Mouse (Mus musculus) midbrain, embryonic 12.5 days (tissue): Measurements from ENCODE around the gene Pla2g1b. TPM values are rescaled to one million over a fixed set of nuclear protein-coding genes. Genes with fewer than 3 reads are reported as not detected.
A peak's percentile ranks its signal among the peaks of the same experiment; 100 is the strongest.
"Not testable (repeated sequence)": the region's sequence is repeated elsewhere in the genome, so short reads cannot be mapped to it uniquely, and the experiment has no call there.

Source experiments
- ATAC-seq: fragments of 200-750 bp; cut with Nextera tagmentation; 2 replicates; pipeline ENCODE4 v1.8.0; 2017; ENCODE audit warnings: low read depth, moderate TSS enrichment, moderate library complexity; ENCODE audit not compliant: low FRiP score
- H3K27ac ChIP-seq: fragments of 300-500 bp; sonication (generic); replicated peaks from 2 replicates; pipeline ENCODE4 v1.5.1; 2016; ENCODE audit warnings: mild to moderate bottlenecking
- H3K27me3 ChIP-seq: fragments of 300-500 bp; sonication (generic); 2 replicates; pipeline ENCODE4 v1.6.1; 2016; ENCODE audit warnings: mild to moderate bottlenecking
- H3K36me3 ChIP-seq: fragments of 300-500 bp; sonication (generic); 2 replicates; pipeline ENCODE4 v1.6.1; 2016
- H3K4me1 ChIP-seq: fragments of 300-500 bp; sonication (generic); 2 replicates; pipeline ENCODE4 v1.6.1; 2016
- H3K4me2 ChIP-seq: fragments of 300-500 bp; sonication (generic); replicated peaks from 2 replicates; pipeline ENCODE4 v1.6.1; 2016; ENCODE audit warnings: mild to moderate bottlenecking, moderate library complexity
- H3K4me3 ChIP-seq: fragments of 300-500 bp; sonication (generic); 2 replicates; pipeline ENCODE4 v1.5.1; 2016; ENCODE audit warnings: mild to moderate bottlenecking
- H3K9ac ChIP-seq: fragments of 300-500 bp; sonication (generic); replicated peaks from 2 replicates; pipeline ENCODE4 v1.6.1; 2016; ENCODE audit warnings: mild to moderate bottlenecking, moderate library complexity
- H3K9me3 ChIP-seq: fragments of 300-500 bp; sonication (generic); 2 replicates; pipeline ENCODE4 v1.6.1; 2016; ENCODE audit warnings: mild to moderate bottlenecking
- WGBS: fragments of 180-500 bp; shearing (Covaris S2); methylation state at CpG from one replicate; pipeline ENCODE4 v1.1.7; 2016; 5-methylcytosine and 5-hydroxymethylcytosine counted together
- polyA plus RNA-seq: library from polyadenylated mRNA; unstranded; fragments of >200 nt; fragmentation: Nextera tagmentation; extraction: Ambion mirVana; gene quantifications from 2 replicates; pipeline ENCODE4 v1.2.1, GENCODE M21; 2016

Gene Pla2g1b
- polyA plus RNA-seq, 1 experiment from 2014 or later = not detected

DNA sequence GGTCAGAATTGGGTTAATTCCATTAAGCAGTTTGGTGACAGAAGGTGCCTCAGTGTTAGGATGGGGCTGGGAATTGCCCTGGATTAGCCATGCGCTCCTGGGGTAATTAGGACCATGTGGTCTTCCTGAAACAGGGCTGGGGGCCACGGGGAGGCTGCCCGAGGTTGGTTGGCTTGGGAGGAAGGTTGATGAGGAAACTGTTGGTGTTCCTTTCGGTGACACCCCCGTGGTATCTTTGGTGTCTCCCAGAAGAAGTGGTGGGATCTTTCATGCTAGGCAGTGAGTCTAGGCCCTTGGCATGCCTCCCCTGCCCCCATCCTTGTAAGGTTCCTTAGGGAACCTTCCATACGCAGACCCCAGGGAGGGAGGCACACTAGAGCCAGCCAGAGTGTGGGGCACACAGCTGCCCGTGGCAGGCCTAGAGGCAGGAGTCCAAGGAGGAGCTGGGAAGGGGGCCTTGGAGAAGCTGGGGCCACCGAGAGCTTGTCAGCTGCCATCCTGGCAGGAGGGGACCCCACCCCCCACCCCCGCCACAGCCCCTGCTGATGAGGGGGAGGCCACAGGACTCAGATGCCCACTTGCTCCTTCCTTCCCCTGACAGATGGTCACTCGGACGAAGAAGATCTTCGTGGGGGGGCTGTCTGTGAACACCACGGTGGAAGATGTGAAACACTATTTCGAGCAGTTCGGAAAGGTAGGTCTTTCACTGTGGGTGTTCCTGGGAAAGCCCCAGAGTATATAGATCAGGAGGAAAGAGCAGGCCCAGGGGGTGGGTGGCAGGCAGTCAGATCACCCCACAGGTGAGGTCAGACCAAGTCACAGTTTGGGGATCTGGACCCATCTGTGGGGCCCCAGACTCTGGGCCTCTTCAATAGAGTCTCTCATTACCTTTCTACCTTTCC lies 31.0 kb upstream of the Pla2g1b start:
- H3K9me3 ChIP-seq = no peaks in the 10 kb centered on the region
- H3K27me3 ChIP-seq = no peaks in the 10 kb centered on the region
- WGBS = 5% methylated on average over 15 of the region's 15 CpGs
- peak overlapping the region; percentile 99 for H3K27ac ChIP-seq
- H3K36me3 ChIP-seq = peaks cover 59% of the 10 kb centered on the region
- peak overlapping the region; percentile 100 for H3K4me3 ChIP-seq
- peaks cover 77% of the 10 kb centered on the region for H3K4me1 ChIP-seq
- no peak for ATAC-seq
- peak overlapping the region; percentile 94 for H3K4me2 ChIP-seq
- peak overlapping the region; percentile 100 for H3K9ac ChIP-seq

DNA sequence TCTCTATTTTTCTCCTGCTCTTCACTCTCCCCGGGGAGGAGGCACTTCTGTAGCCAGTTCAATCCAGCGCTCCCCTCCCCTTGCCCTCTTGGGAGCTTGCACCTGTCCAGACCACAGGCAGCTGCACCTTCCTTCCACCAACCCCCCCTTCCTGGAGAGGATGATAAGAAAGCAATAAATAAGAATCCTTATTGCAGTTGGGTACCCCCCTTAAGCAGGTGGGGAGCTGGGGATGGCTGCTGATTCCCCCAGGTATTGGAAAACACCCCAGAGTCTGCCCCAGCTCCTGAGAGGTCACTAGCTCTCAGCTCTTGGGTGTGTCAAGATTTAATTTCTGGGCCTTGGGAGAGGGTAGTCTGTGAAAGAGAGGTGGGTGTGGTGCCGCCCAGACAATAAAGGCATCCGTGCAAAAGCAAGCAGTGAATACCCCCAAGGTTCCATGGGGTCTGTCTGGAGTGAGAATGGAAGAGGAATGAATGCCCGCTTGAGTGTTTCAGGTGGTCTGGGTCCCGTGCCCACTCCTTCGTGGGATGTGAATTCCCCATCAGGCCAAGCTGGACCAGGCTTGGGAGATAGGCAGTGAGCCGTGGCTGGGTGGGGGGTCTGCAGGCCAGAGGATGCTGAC lies 30.2 kb upstream of the Pla2g1b start:
- 5% methylated on average over 8 of the region's 8 CpGs for WGBS
- no peak for ATAC-seq
- Histone ChIP-seq H3K4me3 (peak overlapping the region; percentile 100), H3K9ac (peak overlapping the region; percentile 100), H3K9me3 (no peaks in the 10 kb centered on the region), H3K4me2 (peak overlapping the region; percentile 94), H3K4me1 (peaks cover 83% of the 10 kb centered on the region), H3K36me3 (peaks cover 66% of the 10 kb centered on the region), H3K27ac (peak overlapping the region; percentile 99), H3K27me3 (no peaks in the 10 kb centered on the region)

DNA sequence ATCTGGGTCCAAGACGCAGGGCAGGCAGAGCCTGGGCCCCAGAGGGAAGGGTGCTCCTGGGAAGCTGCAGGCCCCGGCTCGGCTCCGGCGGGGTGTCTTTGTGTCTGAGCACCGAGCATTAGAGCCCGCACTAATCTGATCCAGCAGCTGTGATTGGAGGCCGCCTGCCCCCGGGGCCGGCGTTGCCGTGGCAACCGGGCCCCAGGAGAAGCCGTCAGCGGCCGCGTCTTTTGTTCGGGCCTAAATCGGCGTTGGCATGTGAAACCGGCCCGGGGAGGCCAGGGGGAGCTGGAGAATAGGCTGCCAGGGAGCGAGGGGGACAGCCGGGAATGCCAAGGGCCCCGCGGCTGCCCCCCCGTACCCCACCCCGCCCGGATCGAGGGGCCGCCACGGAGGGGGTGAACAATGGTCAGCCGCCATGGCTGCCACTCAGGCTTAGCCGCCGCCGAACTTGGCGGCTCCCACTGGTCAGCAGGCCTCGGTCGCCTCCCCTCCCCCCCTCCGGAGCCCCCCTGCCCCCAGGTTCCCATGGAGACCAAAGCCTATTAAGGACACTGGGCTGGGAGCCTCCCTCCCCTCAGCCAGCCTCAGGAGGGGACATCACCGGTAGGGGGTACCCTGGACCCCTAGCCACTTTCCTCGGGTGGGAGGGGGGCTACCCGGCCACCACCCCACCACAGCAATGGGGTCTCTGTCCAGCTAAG lies 29.5 kb upstream of the Pla2g1b start:
- H3K36me3 ChIP-seq = peaks cover 73% of the 10 kb centered on the region
- peak; percentile 90 for ATAC-seq

DNA sequence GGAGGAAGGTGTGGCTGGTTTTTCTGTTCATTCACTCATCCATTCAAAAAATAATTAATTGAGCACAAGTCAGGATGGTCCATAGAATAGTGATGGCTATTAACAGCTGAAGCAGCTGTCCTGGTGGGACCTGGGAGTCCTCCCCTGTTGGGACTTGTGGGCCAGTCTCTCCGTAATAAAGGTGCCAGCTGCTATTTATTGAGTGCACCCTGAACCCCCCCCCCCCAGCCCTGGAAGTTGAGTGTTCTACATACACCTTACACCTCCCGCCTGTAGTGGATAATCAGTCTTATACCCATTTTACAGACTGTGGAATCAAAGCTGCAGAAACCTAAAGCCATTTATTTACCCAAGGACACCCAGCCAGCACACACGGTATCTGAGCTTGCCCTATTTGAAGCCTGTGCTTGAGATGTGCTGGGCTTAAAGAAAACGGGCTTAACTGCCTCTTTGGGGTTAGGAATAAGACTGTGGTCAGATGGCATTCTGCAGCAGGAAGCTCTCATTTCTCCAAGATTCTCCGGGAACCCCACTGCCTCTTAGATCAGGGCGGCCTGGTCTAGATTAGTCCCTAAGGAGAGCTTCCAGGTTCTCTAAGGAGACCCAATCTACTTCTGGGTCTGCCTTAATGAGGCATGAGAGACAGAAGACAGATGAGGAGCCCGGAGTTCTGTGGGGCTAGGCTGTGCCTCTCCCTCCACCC lies 28.7 kb upstream of the Pla2g1b start:
- 12% methylated on average over 7 of the region's 7 CpGs for WGBS
- Histone ChIP-seq H3K4me2 (peak overlapping the region; percentile 94), H3K27me3 (no peaks in the 10 kb centered on the region), H3K4me1 (peaks cover 81% of the 10 kb centered on the region), H3K9ac (peak overlapping the region; percentile 100), H3K4me3 (peak overlapping the region; percentile 100), H3K36me3 (peaks cover 78% of the 10 kb centered on the region), H3K27ac (peak overlapping the region; percentile 99), H3K9me3 (no peaks in the 10 kb centered on the region)
- 0 out of 2 replicates have a peak, but pooled peaks have one; percentile 0 for ATAC-seq

More for the DNA sequence above, 29.5 kb upstream of the Pla2g1b start:
- no peaks in the 10 kb centered on the region for H3K27me3 ChIP-seq
- H3K4me2 ChIP-seq = peak overlapping the region; percentile 94
- WGBS = 0% methylated on average over 37 of the region's 43 CpGs
- H3K27ac ChIP-seq = peak overlapping the region; percentile 99
- peak overlapping the region; percentile 100 for H3K4me3 ChIP-seq
- peaks cover 88% of the 10 kb centered on the region for H3K4me1 ChIP-seq
- no peaks in the 10 kb centered on the region for H3K9me3 ChIP-seq
- H3K9ac ChIP-seq = peak overlapping the region; percentile 100

DNA sequence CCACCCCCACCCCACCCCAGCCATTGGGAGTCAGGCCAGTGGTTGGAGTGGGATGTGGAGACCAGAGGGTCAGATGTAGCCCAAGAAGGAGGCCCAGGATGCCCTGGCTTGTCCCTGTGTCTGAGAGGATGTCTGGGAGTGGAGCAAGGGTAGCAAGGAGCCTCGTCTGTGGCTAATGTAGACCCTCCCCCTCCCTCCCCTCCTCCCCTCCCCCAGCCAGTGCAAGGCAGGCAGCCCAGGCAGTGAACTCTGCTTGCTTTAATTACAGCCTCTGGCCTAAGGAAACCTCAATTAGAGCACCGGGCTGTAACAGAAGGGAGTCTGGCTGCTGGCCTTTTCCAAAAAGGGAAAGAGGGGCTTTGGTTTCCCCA lies 28.1 kb upstream of the Pla2g1b start:
- Histone ChIP-seq H3K4me1 (peaks cover 76% of the 10 kb centered on the region), H3K27ac (peak overlapping the region; percentile 99), H3K36me3 (peaks cover 78% of the 10 kb centered on the region), H3K9ac (peak overlapping the region; percentile 100), H3K4me2 (peak overlapping the region; percentile 94), H3K27me3 (no peaks in the 10 kb centered on the region), H3K9me3 (no peaks in the 10 kb centered on the region), H3K4me3 (peak overlapping the region; percentile 100)
- 0% methylated on average over 2 of the region's 2 CpGs for WGBS
- ATAC-seq = no peak

DNA sequence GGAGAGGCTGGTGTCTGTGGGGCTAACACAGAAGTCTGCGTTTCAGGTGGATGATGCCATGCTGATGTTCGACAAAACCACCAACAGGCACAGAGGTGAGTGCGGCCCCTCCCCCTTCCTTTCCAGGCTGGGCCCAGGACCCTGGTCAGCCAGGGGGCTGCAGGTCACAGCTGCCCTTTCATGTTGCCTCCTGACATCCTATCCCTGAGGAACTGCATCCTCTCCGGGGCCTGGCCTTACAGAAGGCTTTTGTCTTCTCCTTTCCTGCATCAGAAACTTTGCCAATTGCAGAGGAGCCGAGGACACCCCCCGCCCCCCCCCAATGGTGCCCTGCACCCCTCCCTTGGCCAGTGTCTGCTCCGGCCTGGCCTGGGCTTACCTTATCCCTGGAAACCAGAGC lies 27.4 kb upstream of the Pla2g1b start:
- H3K27me3 ChIP-seq = no peaks in the 10 kb centered on the region
- H3K4me3 ChIP-seq = peak overlapping the region; percentile 100

DNA sequence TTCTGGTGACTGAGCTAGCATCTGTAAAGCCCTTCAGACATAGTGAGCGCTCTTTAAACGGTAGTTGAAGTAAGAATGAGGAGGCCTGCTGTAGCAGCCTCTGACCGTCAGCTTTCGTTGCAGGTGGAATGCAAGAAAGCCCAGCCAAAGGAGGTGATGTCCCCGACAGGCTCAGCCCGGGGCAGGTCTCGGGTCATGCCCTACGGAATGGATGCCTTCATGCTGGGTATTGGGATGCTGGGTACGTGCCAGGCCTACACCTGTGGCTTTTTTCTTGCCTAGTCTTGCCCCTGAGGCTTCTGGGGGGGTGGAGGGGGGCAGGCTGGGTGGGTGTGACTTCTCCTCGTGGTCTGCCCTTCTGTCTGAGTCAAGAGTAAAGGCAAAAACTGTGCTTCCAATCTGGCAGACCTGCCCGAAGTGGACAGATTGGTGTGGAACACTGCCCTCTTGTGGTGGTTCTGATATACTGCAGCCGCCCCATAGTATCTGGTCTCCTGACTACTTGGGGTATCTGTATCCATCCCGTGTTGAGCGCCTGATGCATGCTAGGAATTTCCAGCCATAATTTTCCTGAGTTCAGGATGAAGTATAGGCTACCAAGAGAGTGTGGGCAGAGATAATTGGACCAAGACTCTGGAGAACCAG lies 24.7 kb upstream of the Pla2g1b start:
- WGBS = 37% methylated on average over 14 of the region's 14 CpGs
- Histone ChIP-seq H3K4me3 (peak overlapping the region; percentile 12; the same call in 1 of the 2 replicates), H3K27me3 (no peaks in the 10 kb centered on the region), H3K4me1 (peaks cover 45% of the 10 kb centered on the region), H3K27ac (peak overlapping the region; percentile 99), H3K4me2 (peak overlapping the region; percentile 27), H3K9me3 (no peaks in the 10 kb centered on the region), H3K9ac (no peak overlapping the region), H3K36me3 (peaks cover 89% of the 10 kb centered on the region)
- no peak for ATAC-seq

More for the DNA sequence above, 27.4 kb upstream of the Pla2g1b start:
- 14% methylated on average over 7 of the region's 7 CpGs for WGBS
- peak overlapping the region; percentile 94 for H3K4me2 ChIP-seq
- no peaks in the 10 kb centered on the region for H3K9me3 ChIP-seq
- peaks cover 78% of the 10 kb centered on the region for H3K36me3 ChIP-seq
- peaks cover 69% of the 10 kb centered on the region for H3K4me1 ChIP-seq
- no peak for ATAC-seq
- peak overlapping the region; percentile 99 for H3K27ac ChIP-seq
- peak overlapping the region; percentile 100 for H3K9ac ChIP-seq

DNA sequence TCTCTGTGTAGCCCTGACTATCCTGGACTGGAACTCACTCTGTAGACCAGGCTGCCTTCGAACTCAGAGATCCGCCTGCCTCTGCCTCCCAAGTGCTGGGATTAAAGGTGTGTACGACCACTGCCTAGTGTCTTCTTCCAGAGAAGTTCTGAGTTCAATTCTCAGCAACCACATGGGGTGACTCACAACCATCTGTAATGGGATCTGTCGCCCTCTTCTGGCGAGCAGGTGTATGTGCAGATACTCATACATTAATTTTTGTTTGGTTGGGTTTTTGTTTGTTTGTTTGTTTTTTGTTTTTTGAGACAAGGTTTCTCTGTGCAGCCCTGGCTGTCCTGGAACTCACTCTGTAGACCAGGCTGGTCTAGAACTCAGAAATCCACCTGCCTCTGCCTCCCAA lies 23.4 kb upstream of the Pla2g1b start:
- Histone ChIP-seq H3K4me1 (peaks cover 38% of the 10 kb centered on the region), H3K36me3 (peaks cover 98% of the 10 kb centered on the region)
- not testable (repeated sequence) for H3K9ac ChIP-seq, H3K27ac ChIP-seq, H3K27me3 ChIP-seq, ATAC-seq, H3K4me2 ChIP-seq, H3K4me3 ChIP-seq, H3K9me3 ChIP-seq
- WGBS = 73% methylated on average over 5 of the region's 5 CpGs

DNA sequence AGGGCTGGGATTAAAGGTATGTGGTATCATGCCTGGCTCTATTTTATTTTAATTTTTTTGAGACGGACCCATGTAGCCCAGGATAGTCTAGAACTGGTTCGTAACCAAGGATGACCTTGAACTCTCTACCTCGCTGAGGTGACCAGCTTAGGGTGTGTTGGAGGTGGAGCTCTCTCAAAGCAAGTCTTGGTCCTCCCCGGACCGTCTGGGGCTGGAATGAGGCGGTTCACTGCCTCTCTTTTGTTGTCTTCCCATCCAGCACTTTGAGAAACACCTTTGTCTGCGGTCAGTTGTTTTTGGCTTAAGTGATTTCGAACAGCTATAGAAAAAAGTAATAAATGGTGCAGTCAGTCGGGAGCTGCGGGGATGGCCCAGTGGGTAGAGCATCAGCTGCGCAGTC lies 21.9 kb upstream of the Pla2g1b start:
- 76% methylated on average over 11 of the region's 11 CpGs for WGBS
- Histone ChIP-seq H3K4me1 (peaks cover 23% of the 10 kb centered on the region), H3K4me2 (no peak overlapping the region), H3K9ac (no peak overlapping the region), H3K4me3 (no peak overlapping the region), H3K9me3 (no peaks in the 10 kb centered on the region), H3K36me3 (peaks cover 99% of the 10 kb centered on the region), H3K27ac (0 out of 2 replicates have a peak overlapping the region, but pooled peaks have one; percentile 30), H3K27me3 (no peaks in the 10 kb centered on the region)
- ATAC-seq = no peak

DNA sequence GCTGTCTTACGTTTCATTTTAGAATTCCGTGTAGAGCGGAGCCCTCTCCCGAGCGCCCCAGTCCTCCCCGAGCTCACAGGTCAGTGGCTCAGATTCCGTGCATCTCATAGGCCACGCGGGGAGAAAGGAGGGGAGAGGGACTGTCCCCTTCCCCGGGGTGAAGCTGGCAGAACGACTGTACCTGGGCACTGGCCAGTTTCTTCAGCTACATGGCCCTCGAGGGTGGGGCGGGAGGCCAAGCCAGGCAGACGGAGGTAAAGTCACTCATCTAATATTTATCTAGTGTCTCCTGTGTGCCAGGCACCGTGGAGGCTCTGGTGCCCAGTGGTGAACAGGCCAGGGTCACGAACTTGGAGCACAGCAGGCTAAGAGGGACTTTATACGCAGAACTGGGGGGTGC lies 19.0 kb upstream of the Pla2g1b start:
- no peaks in the 10 kb centered on the region for H3K27me3 ChIP-seq
- no peak overlapping the region for H3K4me3 ChIP-seq
- no peaks in the 10 kb centered on the region for H3K9me3 ChIP-seq
- no peak overlapping the region for H3K27ac ChIP-seq
- ATAC-seq = no peak
- H3K9ac ChIP-seq = no peak overlapping the region
- 87% methylated on average over 17 of the region's 17 CpGs for WGBS
- peaks cover 100% of the 10 kb centered on the region for H3K36me3 ChIP-seq
- no peak overlapping the region for H3K4me2 ChIP-seq
- peaks cover 5% of the 10 kb centered on the region; the same call in 1 of the 2 replicates for H3K4me1 ChIP-seq

DNA sequence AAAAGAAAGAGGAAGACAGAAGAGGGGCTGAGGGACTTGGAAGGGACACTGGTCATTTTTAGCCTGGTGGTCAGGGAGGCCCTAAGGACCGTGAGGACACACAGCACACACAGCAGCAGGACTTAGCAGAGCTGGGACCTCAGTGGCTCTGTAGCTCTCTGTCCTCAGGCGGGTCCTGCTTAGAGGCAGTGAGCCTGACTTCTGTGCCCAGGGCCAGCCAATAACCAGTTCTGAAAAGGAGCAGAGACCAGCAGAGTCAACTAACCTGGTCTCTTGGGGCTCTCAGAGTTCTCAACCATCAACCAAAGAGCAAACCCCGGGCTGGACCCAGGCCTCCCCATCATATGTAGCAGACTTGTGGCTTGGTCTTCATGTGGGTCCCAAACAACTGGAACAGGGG lies 16.8 kb upstream of the Pla2g1b start:
- Histone ChIP-seq H3K4me3 (no peak overlapping the region), H3K4me1 (peaks cover 5% of the 10 kb centered on the region; the same call in 1 of the 2 replicates), H3K4me2 (no peak overlapping the region), H3K9me3 (no peaks in the 10 kb centered on the region), H3K27me3 (no peaks in the 10 kb centered on the region), H3K27ac (0 out of 2 replicates have a peak overlapping the region, but pooled peaks have one; percentile 60), H3K36me3 (peaks cover 100% of the 10 kb centered on the region), H3K9ac (no peak overlapping the region)
- ATAC-seq = no peak
- WGBS = 82% methylated on average over 3 of the region's 3 CpGs
